Mouse (Mus musculus) ES-Bruce4 (cell line): ENCODE results near the gene Olfr822. TPM values are rescaled to one million over a fixed set of nuclear protein-coding genes. Genes with fewer than 3 reads are reported as not detected.
"Not testable (repeated sequence)": the region's sequence is repeated elsewhere in the genome, so short reads cannot be mapped to it uniquely, and the experiment has no call there.

ENCODE experiments used
- H3K27ac ChIP-seq: 2 replicates; pipeline ENCODE4 v1.5.1; 2012; ENCODE audit warnings: low read length, inconsistent platforms; ENCODE audit not compliant: insufficient read depth
- H3K27me3 ChIP-seq: 2 replicates; pipeline ENCODE4 v1.6.1; 2012; ENCODE audit warnings: mild to moderate bottlenecking, low read length, inconsistent platforms; ENCODE audit not compliant: control insufficient read depth, poor library complexity, insufficient read depth, severe bottlenecking
- H3K36me3 ChIP-seq: 2 replicates; pipeline ENCODE4 v1.6.1; 2012; ENCODE audit warnings: inconsistent platforms, mild to moderate bottlenecking, low read length, moderate library complexity; ENCODE audit not compliant: control insufficient read depth, poor library complexity, insufficient read depth, severe bottlenecking
- H3K4me1 ChIP-seq: one replicate; pipeline ENCODE4 v1.8.1; 2011; ENCODE audit warnings: low read length; ENCODE audit not compliant: control insufficient read depth, insufficient read depth
- H3K4me3 ChIP-seq: 2 replicates; pipeline ENCODE4 v1.5.1; 2011; ENCODE audit warnings: low read depth, mild to moderate bottlenecking, low read length
- H3K9ac ChIP-seq: 2 replicates; pipeline ENCODE4 v1.6.1; 2012; ENCODE audit warnings: low read depth, mild to moderate bottlenecking, inconsistent platforms; ENCODE audit not compliant: poor library complexity, severe bottlenecking
- H3K9me3 ChIP-seq: replicated peaks from 2 replicates; pipeline ENCODE4 v1.6.1; 2012; ENCODE audit warnings: mild to moderate bottlenecking, low read length, inconsistent platforms; ENCODE audit not compliant: control insufficient read depth, poor library complexity, insufficient read depth, severe bottlenecking
- CTCF ChIP-seq: IDR thresholded peaks from one replicate; pipeline ENCODE4 v1.8.1; 2011; ENCODE audit warnings: low read depth, low read length
- EP300 ChIP-seq: IDR thresholded peaks from 2 replicates; pipeline ENCODE4 v1.6.1; 2011; ENCODE audit warnings: low read depth, low read length; ENCODE audit not compliant: insufficient read depth
- POLR2A ChIP-seq: IDR thresholded peaks from one replicate; pipeline ENCODE4 v1.8.1; 2011; ENCODE audit warnings: low read length; ENCODE audit not compliant: insufficient read depth
- polyA plus RNA-seq: library from polyadenylated mRNA; stranded (reverse); fragments of >200 nt; gene quantifications from 2 replicates; pipeline ENCODE4 v1.2.4, GENCODE M21; 2011; ENCODE audit warnings: low read depth; ENCODE audit not compliant: missing spikeins, insufficient read depth, insufficient read length

Gene Olfr822
- not detected in 2 replicates for polyA plus RNA-seq

DNA sequence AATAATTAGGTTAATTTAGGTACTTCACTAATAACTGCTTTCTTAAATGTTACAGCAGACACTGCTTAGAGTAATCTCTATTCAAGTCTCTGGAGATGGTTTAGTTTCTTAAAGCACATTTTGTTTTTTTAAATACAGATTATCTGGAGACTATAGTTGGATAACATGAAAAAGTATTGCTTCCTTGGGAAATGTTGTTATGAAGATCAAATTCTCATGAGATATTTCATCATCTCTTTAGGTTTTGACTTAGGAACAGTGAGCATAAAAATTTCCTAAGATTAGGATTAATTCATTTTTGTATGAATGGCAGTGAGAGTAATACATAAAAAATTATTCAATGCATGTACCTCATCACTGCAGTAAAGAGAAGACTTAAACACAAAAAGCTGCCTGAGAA, at the start of gene Olfr822:
Olfr822 (plus strand) TSS at position 301 of the 400 bp plus-strand sequence.
- H3K9me3 ChIP-seq, result no peaks in the 10 kb centered on the region
- H3K27ac ChIP-seq, result no peak within 1 kb of the TSS
- no peaks in the 10 kb centered on the region for H3K27me3 ChIP-seq
- H3K9ac ChIP-seq, result no peak within 1 kb of the TSS
- H3K4me1 ChIP-seq, result no peaks in the 10 kb centered on the region
- no peak within 1 kb of the TSS for H3K4me3 ChIP-seq
- H3K36me3 ChIP-seq, result no peaks in the 10 kb centered on the region
- TF ChIP-seq CTCF (no peak), POLR2A (no peak), EP300 (no peak)

DNA sequence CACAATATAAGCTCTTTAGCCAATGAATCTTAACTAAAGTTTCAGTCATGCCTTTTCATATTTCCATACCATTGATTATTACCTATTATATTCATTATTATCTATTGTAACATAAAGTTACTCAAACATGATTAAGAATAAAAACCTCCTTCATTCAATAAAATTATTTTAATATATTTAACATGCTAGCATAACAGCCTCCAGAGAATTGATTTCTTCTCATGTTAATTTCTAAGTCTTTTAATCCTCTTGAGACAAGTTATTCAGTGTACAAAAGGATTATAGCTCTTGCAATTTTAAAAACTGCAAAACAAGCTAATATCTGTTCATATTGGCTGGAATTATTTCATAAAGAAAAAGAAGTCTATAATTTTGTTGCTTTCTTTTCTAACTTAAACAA, 41.0 kb upstream of the Olfr822 start, which contains the start of gene Olfr821:
Olfr821 (plus strand) TSS at position 301 of the 400 bp plus-strand sequence.
- Histone ChIP-seq H3K36me3 (no peaks in the 10 kb centered on the region), H3K4me3 (no peak within 1 kb of the TSS), H3K27me3 (no peaks in the 10 kb centered on the region), H3K9me3 (no peaks in the 10 kb centered on the region), H3K9ac (no peak within 1 kb of the TSS), H3K27ac (no peak within 1 kb of the TSS), H3K4me1 (no peaks in the 10 kb centered on the region)
- TF ChIP-seq POLR2A, result no peak
- no peak for TF ChIP-seq EP300
- no peak for TF ChIP-seq CTCF

- Histone ChIP-seq H3K4me1 (no peaks in the 10 kb centered on the region), H3K27me3 (no peaks in the 10 kb centered on the region), H3K27ac (no peak overlapping the region), H3K9ac (no peak overlapping the region), H3K9me3 (no peaks in the 10 kb centered on the region), H3K4me3 (no peak overlapping the region), H3K36me3 (no peaks in the 10 kb centered on the region)
- TF ChIP-seq EP300 (0 out of 2 replicates have a peak, but pooled peaks have one; percentile 44), POLR2A (no peak), CTCF (no peak)
Measured at GRCm38 (mm10) chr10:130037096-130037495, 33.9 kb upstream of the Olfr822 start.

DNA sequence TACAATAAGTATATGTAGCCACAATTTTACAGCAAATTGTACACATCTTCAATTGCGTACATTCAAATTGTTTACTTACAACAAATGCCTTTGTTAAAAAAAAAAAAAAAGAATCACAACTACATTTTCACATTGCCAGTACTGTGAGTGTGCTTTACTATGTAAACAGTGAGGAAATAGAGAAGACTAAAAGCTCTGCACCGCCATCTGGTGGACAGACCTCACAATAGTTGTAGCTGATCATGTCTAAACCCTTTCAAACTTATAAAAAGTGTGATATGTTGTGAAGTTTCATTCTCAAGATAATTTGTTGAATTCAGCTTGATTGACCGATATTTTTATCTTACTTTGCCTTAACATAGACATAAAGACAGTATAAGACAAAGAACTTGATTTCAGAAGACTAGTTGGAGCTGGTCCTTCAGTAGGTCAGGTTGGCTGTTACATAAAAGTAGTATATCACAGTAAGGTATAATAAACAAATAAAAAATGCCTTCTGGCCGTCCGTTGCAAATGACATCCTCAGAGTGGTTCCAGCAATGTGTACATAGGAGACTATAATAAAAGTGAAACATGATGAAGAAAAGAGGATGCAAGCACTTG, 21.9 kb downstream of the Olfr822 start:
- no peak overlapping the region for H3K4me3 ChIP-seq
- peak; percentile 30 for TF ChIP-seq CTCF
- TF ChIP-seq POLR2A, result no peak
- no peaks in the 10 kb centered on the region for H3K9me3 ChIP-seq
- no peak overlapping the region for H3K9ac ChIP-seq
- H3K4me1 ChIP-seq, result no peaks in the 10 kb centered on the region
- H3K27me3 ChIP-seq, result no peaks in the 10 kb centered on the region; the same call in 1 of the 2 replicates
- no peak overlapping the region for H3K27ac ChIP-seq
- no peaks in the 10 kb centered on the region for H3K36me3 ChIP-seq

DNA sequence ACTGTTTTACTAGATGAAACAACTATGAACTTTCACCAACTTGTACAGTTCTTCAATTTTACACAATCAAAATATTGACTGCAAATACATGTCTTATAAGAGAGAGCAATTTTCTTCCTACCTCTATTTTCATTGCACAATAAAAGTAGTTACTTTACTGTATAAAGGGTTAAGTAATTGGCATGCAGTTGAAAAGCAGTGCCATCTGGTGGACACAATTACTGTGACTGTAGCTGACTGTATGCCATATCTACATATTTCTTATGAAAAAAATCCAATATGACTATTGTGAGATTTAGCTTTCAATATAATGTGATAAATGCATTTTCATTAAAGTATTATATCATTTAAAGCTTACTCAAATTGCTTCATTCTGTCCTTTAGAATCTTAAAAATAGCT, 25.1 kb downstream of the Olfr822 start:
- Histone ChIP-seq H3K27me3 (no peaks in the 10 kb centered on the region), H3K9ac (no peak overlapping the region), H3K4me3 (no peak overlapping the region), H3K36me3 (no peaks in the 10 kb centered on the region), H3K27ac (no peak overlapping the region), H3K9me3 (no peaks in the 10 kb centered on the region), H3K4me1 (no peaks in the 10 kb centered on the region)
- TF ChIP-seq EP300, result no peak
- no peak for TF ChIP-seq POLR2A
- TF ChIP-seq CTCF, result no peak

- H3K9me3 ChIP-seq, H3K27ac ChIP-seq, H3K4me3 ChIP-seq, H3K9ac ChIP-seq, H3K36me3 ChIP-seq, H3K4me1 ChIP-seq, H3K27me3 ChIP-seq: not testable (repeated sequence)
Measured at GRCm38 (mm10) chr10:130115283-130115682, 44.3 kb downstream of the Olfr822 start, which contains the start of gene Olfr823. TSS of gene Olfr823 (minus strand) at chr10:130115383.
